Mouse (Mus musculus): ENCODE measurements at regions not wholly inside any gene's neighbourhood (a gene's known extent, or its start where the extent isn't known, plus 50 kb on each side); places are given as distances from the start of the nearest gene placed in this dataset.

DNA sequence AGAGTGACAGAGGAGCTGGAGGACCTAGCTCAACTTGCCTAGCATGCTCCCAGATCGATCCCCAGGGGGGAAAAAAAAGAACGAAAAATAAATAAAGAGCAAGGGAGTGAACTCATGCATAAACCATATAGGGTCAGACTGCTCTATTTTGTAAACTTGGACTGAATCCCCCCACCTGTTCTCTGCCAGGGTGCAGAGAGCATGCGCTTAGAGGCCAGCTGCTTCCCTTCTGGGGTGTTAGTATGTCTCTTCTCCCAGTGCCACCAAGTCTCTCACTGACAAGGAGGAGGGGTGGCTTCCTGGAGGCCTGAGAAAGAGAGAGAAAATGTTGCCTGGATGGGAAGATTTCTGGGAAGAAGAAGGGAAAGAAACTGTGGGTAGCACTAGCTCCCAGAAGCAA, 76.1 kb downstream of the Sik1 start:
- Histone ChIP-seq H3K9me3 (no peaks in the 10 kb centered on the region), H3K9ac (no peak overlapping the region), H3K4me1 (peaks cover 15% of the 10 kb centered on the region), H3K36me3 (no peaks in the 10 kb centered on the region), H3K4me3 (no peak overlapping the region), H3K4me2 (replicated peaks) (no peak overlapping the region), H3K27me3 (no peaks in the 10 kb centered on the region), H3K27ac (no peak overlapping the region)
- no peak for ATAC-seq (ENCODE audit: insufficient number of reproducible peaks, insufficient read depth, low FRiP score, low TSS enrichment)
- 71% methylated on average over 3 of the region's 3 CpGs for WGBS

DNA sequence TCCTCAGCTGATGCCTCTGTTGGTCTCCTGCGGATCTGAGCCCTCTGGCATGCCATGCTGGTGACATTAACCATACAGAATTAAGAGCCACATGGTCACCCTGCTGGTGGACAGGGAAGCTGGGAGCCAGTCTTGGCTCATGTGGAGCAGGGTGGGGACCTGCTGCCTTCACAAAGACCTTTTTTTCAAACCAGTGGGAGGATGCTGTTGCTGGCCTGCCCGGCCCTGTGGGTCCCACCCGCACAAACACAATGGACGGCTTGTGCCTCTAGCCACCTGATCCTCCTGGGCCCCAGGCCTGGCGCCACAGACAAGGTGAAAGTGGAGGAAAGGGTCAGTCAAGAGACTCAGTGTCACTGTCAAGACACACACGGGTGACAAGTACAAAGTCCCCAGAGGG, 73.4 kb downstream of the Sik1 start:
- H3K9ac ChIP-seq = no peak overlapping the region
- no peak overlapping the region for H3K27ac ChIP-seq
- H3K4me3 ChIP-seq = no peak overlapping the region
- peaks cover 8% of the 10 kb centered on the region for H3K4me1 ChIP-seq
- H3K36me3 ChIP-seq = no peaks in the 10 kb centered on the region
- WGBS = 75% methylated on average over 6 of the region's 6 CpGs
- H3K27me3 ChIP-seq = no peaks in the 10 kb centered on the region
- H3K4me2 ChIP-seq (replicated peaks) = no peak overlapping the region
- ATAC-seq (ENCODE audit: insufficient number of reproducible peaks, insufficient read depth, low FRiP score, low TSS enrichment) = no peak
- no peaks in the 10 kb centered on the region for H3K9me3 ChIP-seq

DNA sequence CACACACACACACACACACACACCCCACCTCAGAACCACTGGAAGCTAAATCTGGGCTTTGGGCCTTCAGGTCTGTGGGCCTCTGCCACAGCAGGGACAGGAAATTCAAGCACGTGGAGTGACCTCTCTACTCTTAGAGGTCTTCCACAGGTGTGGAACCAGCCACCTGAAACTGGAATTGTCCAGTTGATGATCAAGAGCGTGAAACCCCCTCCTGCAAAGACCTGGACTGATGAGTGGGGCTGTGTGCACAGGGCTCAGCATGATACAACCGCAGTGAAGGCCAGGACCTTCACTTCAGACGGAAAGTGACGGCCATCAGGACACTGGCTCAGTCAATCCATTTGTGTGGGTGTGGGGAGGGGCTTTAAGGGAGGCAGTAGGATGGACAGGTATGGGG, 72.5 kb downstream of the Sik1 start:
- Histone ChIP-seq H3K4me1 (peaks cover under 1% of the 10 kb centered on the region; the same call in 1 of the 2 replicates), H3K9me3 (no peaks in the 10 kb centered on the region), H3K27ac (no peak overlapping the region), H3K4me3 (no peak overlapping the region), H3K36me3 (no peaks in the 10 kb centered on the region), H3K27me3 (no peaks in the 10 kb centered on the region), H3K4me2 (replicated peaks) (no peak overlapping the region), H3K9ac (no peak overlapping the region)
- WGBS = 91% methylated on average over 5 of the region's 5 CpGs
- no peak for ATAC-seq (ENCODE audit: insufficient number of reproducible peaks, insufficient read depth, low FRiP score, low TSS enrichment)

DNA sequence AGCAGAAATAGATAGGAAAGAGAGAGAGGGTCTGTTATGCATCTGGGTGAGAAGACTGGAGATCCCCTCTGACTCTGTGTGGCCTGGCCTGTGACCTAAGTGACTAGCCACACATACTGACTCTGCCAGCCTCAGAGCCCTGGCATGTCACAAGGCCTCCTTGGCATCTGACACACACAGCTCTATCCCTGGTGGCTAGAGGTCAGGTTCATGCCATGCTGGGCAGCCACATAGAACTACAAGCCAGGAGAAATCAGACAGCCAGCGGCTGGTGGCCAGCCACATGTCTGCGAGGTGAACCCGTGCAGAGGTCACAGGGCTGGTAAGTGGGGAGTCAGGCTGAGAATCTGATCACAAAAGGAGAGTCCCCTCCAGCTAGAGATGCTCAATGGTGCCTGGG, 67.3 kb downstream of the Sik1 start:
- no peak overlapping the region for H3K4me3 ChIP-seq
- WGBS = 57% methylated on average over 3 of the region's 3 CpGs
- H3K27ac ChIP-seq = no peak overlapping the region
- H3K27me3 ChIP-seq = no peaks in the 10 kb centered on the region
- no peak overlapping the region for H3K4me2 ChIP-seq (replicated peaks)
- H3K4me1 ChIP-seq = peaks cover 19% of the 10 kb centered on the region
- H3K9ac ChIP-seq = no peak overlapping the region
- no peaks in the 10 kb centered on the region for H3K9me3 ChIP-seq
- ATAC-seq (ENCODE audit: insufficient number of reproducible peaks, insufficient read depth, low FRiP score, low TSS enrichment) = no peak
- no peaks in the 10 kb centered on the region for H3K36me3 ChIP-seq

DNA sequence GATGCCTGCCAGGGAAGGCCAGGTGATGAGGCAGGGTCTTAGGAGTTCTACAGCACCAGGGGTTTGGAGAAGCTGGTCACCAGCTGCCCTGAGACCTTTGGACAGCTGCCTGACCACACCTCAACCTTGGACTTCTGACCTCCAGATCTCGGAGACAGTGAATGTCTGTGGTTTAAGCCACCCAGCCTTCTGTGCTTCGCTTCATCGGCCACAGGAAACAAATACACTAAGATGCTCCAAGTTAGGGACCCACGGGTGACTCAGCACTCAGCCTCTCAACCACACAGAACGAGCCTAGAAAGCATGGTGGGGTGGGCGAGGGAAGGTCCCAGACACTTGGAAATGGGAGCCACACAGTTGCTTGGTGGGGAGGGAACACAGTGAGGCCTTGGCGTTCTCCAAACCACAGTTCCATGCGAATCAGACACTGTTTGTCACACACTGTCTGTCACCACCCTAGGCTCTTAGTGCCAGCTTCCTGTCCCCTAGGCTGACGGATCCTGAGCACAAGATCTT, 66.5 kb downstream of the Sik1 start:
- H3K27ac ChIP-seq = no peak overlapping the region
- H3K4me1 ChIP-seq = peaks cover 25% of the 10 kb centered on the region
- H3K9ac ChIP-seq = no peak overlapping the region
- no peaks in the 10 kb centered on the region for H3K9me3 ChIP-seq
- no peak for ATAC-seq (ENCODE audit: insufficient number of reproducible peaks, insufficient read depth, low FRiP score, low TSS enrichment)
- no peak overlapping the region for H3K4me3 ChIP-seq
- 82% methylated on average over 9 of the region's 9 CpGs for WGBS
- H3K27me3 ChIP-seq = no peaks in the 10 kb centered on the region
- H3K36me3 ChIP-seq = no peaks in the 10 kb centered on the region
- no peak overlapping the region for H3K4me2 ChIP-seq (replicated peaks)

DNA sequence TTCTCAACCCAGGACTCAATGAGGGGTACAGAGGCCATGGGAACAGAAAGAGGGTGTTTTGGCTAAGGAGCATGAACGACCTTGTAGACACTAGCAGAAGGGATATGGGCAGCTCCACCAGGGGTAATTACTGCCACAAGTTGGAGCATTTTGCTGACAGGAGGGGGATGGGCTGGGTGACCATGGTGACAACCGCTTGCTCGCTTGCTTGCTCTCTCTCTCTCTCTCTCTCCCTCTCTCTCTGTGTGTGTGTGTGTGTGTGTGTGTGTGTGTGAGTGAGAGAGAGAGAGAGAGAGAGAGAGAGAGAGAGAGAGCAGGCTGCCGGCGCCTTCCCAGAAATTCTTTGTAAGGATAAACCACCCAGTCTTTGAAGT, 65.7 kb downstream of the Sik1 start:
- ATAC-seq (ENCODE audit: insufficient number of reproducible peaks, insufficient read depth, low FRiP score, low TSS enrichment) = no peak
- H3K36me3 ChIP-seq = no peaks in the 10 kb centered on the region
- H3K4me1 ChIP-seq = peaks cover 25% of the 10 kb centered on the region
- H3K27me3 ChIP-seq = no peaks in the 10 kb centered on the region
- peak overlapping the region; percentile 30; the same call in 1 of the 2 replicates for H3K4me2 ChIP-seq (replicated peaks)
- no peak overlapping the region for H3K4me3 ChIP-seq
- 0 out of 2 replicates have a peak overlapping the region, but pooled peaks have one; percentile 64 for H3K27ac ChIP-seq
- WGBS = 21% methylated on average over 5 of the region's 5 CpGs
- H3K9ac ChIP-seq = 0 out of 2 replicates have a peak overlapping the region, but pooled peaks have one; percentile 25
- H3K9me3 ChIP-seq = no peaks in the 10 kb centered on the region

DNA sequence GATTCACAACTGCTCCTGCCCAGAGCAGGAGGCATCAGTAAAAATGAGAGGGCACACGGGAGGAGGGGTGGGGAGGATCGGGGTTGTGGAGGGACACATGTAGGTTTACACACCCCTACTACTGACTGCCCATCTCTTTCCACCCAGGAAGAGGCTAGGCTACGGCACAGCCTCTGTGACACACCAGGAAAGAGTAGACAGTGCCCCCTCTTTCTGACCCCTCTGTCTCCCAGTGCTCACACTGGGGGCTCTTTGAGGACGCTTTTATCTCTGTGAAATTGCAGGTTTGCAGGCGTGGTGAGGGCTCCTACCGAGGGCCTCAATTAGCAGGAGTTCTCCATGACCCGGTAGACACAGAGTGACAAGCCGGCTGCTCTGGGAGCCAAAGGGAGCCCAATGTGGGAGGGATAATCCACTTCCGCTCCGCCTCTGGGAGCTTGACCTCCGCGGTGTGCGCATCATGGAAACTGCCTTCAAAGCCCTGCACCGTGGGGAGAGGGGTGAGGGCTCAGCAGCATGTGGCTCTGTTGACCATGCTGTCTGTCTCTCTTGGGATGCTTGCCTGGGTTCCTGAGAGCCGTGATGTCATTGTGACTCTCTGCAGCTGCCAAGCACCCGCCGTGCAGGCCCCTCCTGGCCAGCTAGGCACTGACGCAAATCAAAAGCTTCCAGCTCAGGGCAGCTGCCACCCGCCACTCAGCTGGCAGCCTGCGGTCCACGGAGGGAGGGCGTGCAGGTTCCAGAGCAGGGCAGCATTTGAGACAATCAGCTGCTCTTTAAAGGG, 65.1 kb downstream of the Sik1 start:
- peak overlapping the region; percentile 64 for H3K27ac ChIP-seq
- H3K4me2 ChIP-seq (replicated peaks) = peak overlapping the region; percentile 30
- peak; percentile 25; the same call in 1 of the 2 replicates for ATAC-seq (ENCODE audit: insufficient number of reproducible peaks, insufficient read depth, low FRiP score, low TSS enrichment)
- no peaks in the 10 kb centered on the region for H3K9me3 ChIP-seq
- no peak overlapping the region for H3K4me3 ChIP-seq
- 13% methylated on average over 22 of the region's 22 CpGs for WGBS
- no peaks in the 10 kb centered on the region for H3K27me3 ChIP-seq
- H3K4me1 ChIP-seq = peaks cover 25% of the 10 kb centered on the region
- 0 out of 2 replicates have a peak overlapping the region, but pooled peaks have one; percentile 25 for H3K9ac ChIP-seq
- H3K36me3 ChIP-seq = no peaks in the 10 kb centered on the region

DNA sequence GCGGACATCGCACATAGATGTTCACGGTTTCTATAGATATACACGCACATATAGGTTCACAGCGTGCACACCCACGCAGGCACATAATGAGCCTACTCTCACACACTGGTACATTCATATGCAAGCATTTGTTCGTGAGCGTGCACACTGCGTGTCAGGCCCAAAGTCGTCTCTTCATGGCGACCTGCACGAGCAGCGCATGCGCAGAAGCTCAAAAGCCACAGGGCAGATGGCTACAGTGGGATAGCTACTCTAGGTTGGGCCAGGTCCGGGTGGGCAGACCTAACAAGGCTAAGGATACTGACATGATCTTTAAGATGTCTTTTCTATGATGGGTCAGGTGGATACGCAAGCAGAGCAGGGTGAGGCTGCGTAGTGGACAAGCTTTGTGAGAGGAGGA, 63.9 kb downstream of the Sik1 start:
- Histone ChIP-seq H3K36me3 (no peaks in the 10 kb centered on the region), H3K9ac (no peak overlapping the region), H3K4me3 (no peak overlapping the region), H3K4me1 (peaks cover 25% of the 10 kb centered on the region), H3K4me2 (replicated peaks) (no peak overlapping the region), H3K27ac (no peak overlapping the region), H3K9me3 (no peaks in the 10 kb centered on the region), H3K27me3 (no peaks in the 10 kb centered on the region)
- ATAC-seq (ENCODE audit: insufficient number of reproducible peaks, insufficient read depth, low FRiP score, low TSS enrichment) = no peak
- 92% methylated on average over 17 of the region's 17 CpGs for WGBS

DNA sequence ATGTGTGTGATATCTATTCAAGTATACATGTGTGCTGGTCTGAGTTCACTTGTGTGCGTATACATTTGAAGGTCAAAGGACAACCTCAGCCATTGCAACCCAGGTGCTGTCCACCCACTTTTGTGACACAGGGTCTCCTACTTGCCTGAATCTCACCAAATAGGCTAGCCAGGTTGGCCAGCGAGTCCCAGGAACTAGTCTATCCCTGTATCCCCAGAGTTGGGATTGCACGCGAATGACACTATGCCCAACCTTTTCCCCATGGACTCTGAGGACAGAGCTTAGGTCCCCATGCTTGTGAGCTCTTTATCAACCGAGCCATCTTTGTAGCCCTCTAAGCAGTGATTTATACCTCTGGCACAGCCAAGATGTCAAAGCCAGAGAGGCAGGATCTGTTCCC, 62.6 kb downstream of the Sik1 start:
- WGBS = 86% methylated on average over 5 of the region's 5 CpGs

DNA sequence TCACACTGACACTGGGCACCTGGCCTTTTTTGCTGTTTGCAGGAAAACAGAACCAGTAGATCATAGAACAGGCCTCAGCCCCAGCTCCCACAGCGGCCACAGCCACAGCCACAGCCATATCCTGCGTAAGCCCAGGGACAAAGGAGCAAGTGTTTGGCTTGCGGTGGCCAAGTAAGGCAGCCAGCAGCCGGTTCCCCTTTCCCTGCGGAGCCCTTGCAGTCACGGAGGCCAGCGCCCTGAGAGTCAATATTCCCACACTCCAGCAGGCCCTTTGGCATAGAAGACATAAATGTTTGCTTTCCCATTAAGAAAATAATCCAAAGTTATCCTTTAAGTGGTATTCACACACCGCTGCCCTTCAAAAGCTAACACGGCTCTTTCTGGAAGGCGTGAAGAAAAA, 62.1 kb downstream of the Sik1 start:
- Histone ChIP-seq H3K27me3 (no peaks in the 10 kb centered on the region), H3K36me3 (no peaks in the 10 kb centered on the region), H3K9me3 (no peaks in the 10 kb centered on the region), H3K9ac (no peak overlapping the region), H3K4me1 (peaks cover 25% of the 10 kb centered on the region), H3K4me3 (no peak overlapping the region), H3K27ac (no peak overlapping the region), H3K4me2 (replicated peaks) (no peak overlapping the region)
- no peak for ATAC-seq (ENCODE audit: insufficient number of reproducible peaks, insufficient read depth, low FRiP score, low TSS enrichment)
- WGBS = 48% methylated on average over 10 of the region's 10 CpGs

More for the DNA sequence above, 62.6 kb downstream of the Sik1 start:
- no peak overlapping the region for H3K27ac ChIP-seq
- H3K9me3 ChIP-seq = no peaks in the 10 kb centered on the region
- H3K9ac ChIP-seq = no peak overlapping the region
- no peak for ATAC-seq (ENCODE audit: insufficient number of reproducible peaks, insufficient read depth, low FRiP score, low TSS enrichment)
- no peaks in the 10 kb centered on the region for H3K36me3 ChIP-seq
- H3K4me1 ChIP-seq = peaks cover 25% of the 10 kb centered on the region
- H3K4me3 ChIP-seq = no peak overlapping the region
- H3K27me3 ChIP-seq = no peaks in the 10 kb centered on the region
- no peak overlapping the region for H3K4me2 ChIP-seq (replicated peaks)

DNA sequence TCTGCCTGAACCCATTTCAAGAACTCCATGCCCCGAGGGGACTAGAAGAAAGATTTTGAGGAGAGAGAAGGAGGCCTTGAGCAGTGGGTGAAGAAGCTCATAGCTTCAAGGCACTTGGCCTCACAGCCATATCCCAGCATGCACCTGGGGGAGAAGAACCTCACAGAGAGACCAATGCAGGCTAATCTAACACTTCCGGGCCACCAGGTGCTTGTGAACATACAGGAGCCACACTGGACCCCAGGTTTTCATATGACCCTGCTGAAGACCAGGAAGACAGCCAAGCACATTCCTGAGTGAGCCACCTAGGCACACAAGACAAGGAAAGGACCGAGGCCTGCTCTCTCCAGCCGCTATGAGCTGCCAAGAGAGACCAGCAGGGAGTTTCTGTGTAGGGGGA, 61.6 kb downstream of the Sik1 start:
- H3K4me2 ChIP-seq (replicated peaks) = no peak overlapping the region
- peaks cover 25% of the 10 kb centered on the region for H3K4me1 ChIP-seq
- whole genome bisulfite sequencing = 73% methylated on average over 4 of the region's 4 CpGs
- H3K36me3 ChIP-seq = no peaks in the 10 kb centered on the region
- no peak overlapping the region for H3K4me3 ChIP-seq
- no peak for ATAC-seq (ENCODE audit: insufficient number of reproducible peaks, insufficient read depth, low FRiP score, low TSS enrichment)
- no peak overlapping the region for H3K27ac ChIP-seq
- H3K9me3 ChIP-seq = no peaks in the 10 kb centered on the region
- no peak overlapping the region for H3K9ac ChIP-seq
- no peaks in the 10 kb centered on the region for H3K27me3 ChIP-seq

Measured in embryonic facial prominence, embryonic 12.5 days (tissue).